Mouse (Mus musculus) G1E (cell line): ENCODE data around the gene Nucb2. TPM values are rescaled to one million over a fixed set of nuclear protein-coding genes. Genes with fewer than 3 reads are reported as not detected.

Experiments used
- ATAC-seq: 2 replicates; pipeline ENCODE4 v1.8.0; 2016; ENCODE audit warnings: mild to moderate bottlenecking; ENCODE audit not compliant: insufficient number of reproducible peaks, poor library complexity, low FRiP score, severe bottlenecking; ENCODE audit errors: extremely low read depth
- DNase-seq: peaks from one replicate; pipeline ENCODE4 v3.0.0; 2012; ENCODE audit warnings: low spot score
- H3K27me3 ChIP-seq: 2 replicates; pipeline ENCODE4 v1.6.1; 2012; ENCODE audit warnings: mild to moderate bottlenecking, low read length, inconsistent platforms; ENCODE audit not compliant: insufficient read depth
- H3K36me3 ChIP-seq: replicated peaks from 2 replicates; pipeline ENCODE3; 2012; ENCODE audit warnings: mild to moderate bottlenecking, inconsistent platforms
- H3K4me1 ChIP-seq: 2 replicates; pipeline ENCODE4 v1.6.1; 2012; ENCODE audit warnings: low read depth, low read length, inconsistent platforms, mixed read lengths; ENCODE audit not compliant: insufficient read depth
- H3K4me3 ChIP-seq: 2 replicates; pipeline ENCODE4 v1.5.1; 2012; ENCODE audit warnings: low read depth, mild to moderate bottlenecking, inconsistent platforms, low read length, moderate library complexity, mixed read lengths
- H3K9me3 ChIP-seq: replicated peaks from 2 replicates; pipeline ENCODE4 v1.6.1; 2012; ENCODE audit warnings: inconsistent platforms
- CTCF ChIP-seq: IDR thresholded peaks from 2 replicates; pipeline ENCODE4 v1.5.1; 2012; ENCODE audit warnings: low read depth, low read length, inconsistent platforms, mixed read lengths
- GATA1 ChIP-seq: IDR thresholded peaks from 2 replicates; pipeline ENCODE4 v1.6.1; 2012; ENCODE audit warnings: borderline replicate concordance, low read length, inconsistent platforms, mixed read lengths
- GATA2 ChIP-seq: IDR thresholded peaks from 2 replicates; pipeline ENCODE4 v1.6.1; 2012; ENCODE audit warnings: low read depth, low read length, inconsistent platforms, borderline replicate concordance
- POLR2AphosphoS5 ChIP-seq: IDR thresholded peaks from 2 replicates; pipeline ENCODE4 v1.6.1; 2012; ENCODE audit warnings: low read depth, low read length, inconsistent platforms; ENCODE audit not compliant: insufficient replicate concordance
- TAL1 ChIP-seq: conservative IDR thresholded peaks from 2 replicates; pipeline ENCODE4 v1.6.1; 2012; ENCODE audit warnings: low read depth, low read length, inconsistent platforms, mixed read lengths
- polyA plus RNA-seq: library from polyadenylated mRNA; stranded (reverse); fragments of >175 nt; gene quantifications from 2 replicates; pipeline ENCODE4 v1.2.3, GENCODE M21; 2012
- total RNA-seq, 2 experiments: library from RNA; stranded (forward) in 1 of 2; stranded (reverse) in 1 of 2; fragments of 200-1000 nt in 1 of 2; fragments of >200 nt in 1 of 2; fragmentation: Nextera tagmentation in 1 of 2; gene quantifications; 2 replicates each; pipeline ENCODE4 v1.2.3; 2014 to 2017

Gene Nucb2
- total and polyA plus RNA-seq, 3 experiments = 0.64 to 6.0 (median 5.3) TPM

- H3K36me3 ChIP-seq = no peaks in the 10 kb centered on the region
- no peaks in the 10 kb centered on the region for H3K4me1 ChIP-seq
- no peak overlapping the region for H3K4me3 ChIP-seq
- ATAC-seq (no peak), DNase-seq (no peak)
- H3K27me3 ChIP-seq = no peaks in the 10 kb centered on the region
- TF ChIP-seq CTCF (no peak), GATA1 (no peak), POLR2AphosphoS5 (no peak), GATA2 (no peak), TAL1 (no peak)
- no peaks in the 10 kb centered on the region for H3K9me3 ChIP-seq
Observed at GRCm38 (mm10) chr7:116515059-116515458, 10.9 kb downstream of the Nucb2 start.

DNA sequence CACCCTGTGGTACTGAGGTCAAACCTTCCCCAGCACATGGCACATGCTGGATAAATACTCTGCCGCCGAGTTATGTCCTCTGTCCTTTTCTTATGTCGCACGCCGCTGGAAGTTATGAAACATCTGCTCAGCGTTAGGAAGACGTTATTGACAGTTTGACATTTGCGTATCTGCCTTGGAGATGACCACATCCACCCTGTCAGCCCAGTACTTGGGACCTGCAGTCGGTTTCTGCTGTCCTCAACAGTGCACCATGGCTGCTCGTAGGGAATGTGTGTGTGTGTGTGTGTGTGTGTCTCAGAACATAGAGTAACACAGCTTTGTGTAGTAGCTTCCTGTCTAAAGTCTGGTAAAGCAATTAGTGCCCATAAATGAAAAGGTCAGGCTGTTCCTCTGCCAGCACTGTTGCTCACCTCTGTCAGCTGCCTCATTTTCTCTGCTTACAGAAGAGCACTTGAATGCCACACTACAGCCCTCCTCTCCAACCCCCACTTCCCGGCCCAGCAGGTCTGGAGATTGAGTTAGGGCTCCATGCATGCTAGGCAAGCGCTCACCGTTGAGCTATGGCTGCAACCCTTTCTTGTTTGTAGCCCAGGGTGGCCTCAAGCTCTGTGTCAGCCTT lies 11.5 kb downstream of the Nucb2 start:
- Histone ChIP-seq H3K4me3 (no peak overlapping the region), H3K9me3 (no peaks in the 10 kb centered on the region), H3K4me1 (no peaks in the 10 kb centered on the region), H3K27me3 (no peaks in the 10 kb centered on the region), H3K36me3 (no peaks in the 10 kb centered on the region)
- no peak for ATAC-seq
- DNase-seq = no peak
- no peak for TF ChIP-seq GATA1
- TF ChIP-seq TAL1 = no peak
- no peak for TF ChIP-seq CTCF
- no peak for TF ChIP-seq POLR2AphosphoS5
- no peak for TF ChIP-seq GATA2

GRCm38 (mm10) chr7:116517240-116517639 lies 13.1 kb downstream of the Nucb2 start:
- Histone ChIP-seq H3K4me1 (no peaks in the 10 kb centered on the region), H3K27me3 (no peaks in the 10 kb centered on the region), H3K36me3 (no peaks in the 10 kb centered on the region), H3K9me3 (no peaks in the 10 kb centered on the region), H3K4me3 (no peak overlapping the region)
- no peak for ATAC-seq
- TF ChIP-seq GATA1 (no peak), POLR2AphosphoS5 (no peak), TAL1 (no peak), GATA2 (no peak)
- no peak for DNase-seq

GRCm38 (mm10) chr7:116518155-116518554 lies 14.0 kb downstream of the Nucb2 start:
- no peak for ATAC-seq
- H3K9me3 ChIP-seq = no peaks in the 10 kb centered on the region
- no peaks in the 10 kb centered on the region for H3K27me3 ChIP-seq

DNA sequence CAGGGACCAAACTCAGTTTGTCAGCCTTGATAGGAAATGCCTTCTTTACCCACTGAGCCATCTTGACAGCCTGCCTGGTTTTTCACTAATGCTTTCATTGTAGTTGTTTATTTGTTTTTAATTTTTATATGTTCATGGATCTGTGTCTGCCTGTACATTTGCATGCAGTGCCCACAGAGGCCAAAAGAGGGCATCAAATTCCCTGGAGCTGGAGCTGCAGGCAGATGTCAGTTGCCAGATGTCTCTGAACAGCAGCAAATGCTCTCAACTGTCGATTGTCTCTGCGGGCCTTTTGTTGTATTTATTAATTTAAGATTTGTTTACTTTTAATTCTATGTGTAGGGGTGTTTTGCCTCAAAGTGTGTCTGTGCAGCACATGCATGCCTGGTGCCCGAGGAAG lies 15.6 kb downstream of the Nucb2 start:
- Histone ChIP-seq H3K36me3 (no peaks in the 10 kb centered on the region), H3K27me3 (no peaks in the 10 kb centered on the region), H3K9me3 (no peaks in the 10 kb centered on the region), H3K4me3 (no peak overlapping the region), H3K4me1 (no peaks in the 10 kb centered on the region)
- ATAC-seq (no peak), DNase-seq (no peak)
- TF ChIP-seq CTCF (no peak), GATA2 (no peak), TAL1 (no peak), GATA1 (no peak)

More at GRCm38 (mm10) chr7:116518155-116518554, 14.0 kb downstream of the Nucb2 start:
- Histone ChIP-seq H3K36me3 (no peaks in the 10 kb centered on the region), H3K4me1 (no peaks in the 10 kb centered on the region), H3K4me3 (no peak overlapping the region)
- no peak for TF ChIP-seq POLR2AphosphoS5
- no peak for TF ChIP-seq TAL1
- TF ChIP-seq GATA2 = no peak
- no peak for TF ChIP-seq GATA1
- TF ChIP-seq CTCF = no peak
- DNase-seq = no peak

DNA sequence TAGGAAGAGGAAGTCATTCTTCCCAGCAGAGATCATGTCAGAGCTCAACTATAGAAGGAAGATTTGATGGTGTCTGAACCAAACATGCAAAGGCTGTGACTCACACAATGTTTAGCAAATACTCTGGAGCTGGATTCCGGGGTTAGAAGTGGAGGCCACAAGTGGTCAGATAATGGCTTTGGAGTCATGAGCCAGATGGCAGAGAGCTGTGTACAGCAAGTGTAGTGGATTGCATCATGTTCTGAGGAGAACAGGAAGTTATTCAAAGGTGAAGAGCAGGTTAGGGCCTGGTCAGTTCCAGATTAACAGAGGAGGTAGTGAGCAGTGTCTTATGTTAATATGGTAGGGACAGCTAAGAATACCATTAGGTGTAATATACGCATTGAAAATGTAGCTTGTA lies 20.4 kb downstream of the Nucb2 start:
- no peak for TF ChIP-seq GATA2
- H3K36me3 ChIP-seq = peaks cover 3% of the 10 kb centered on the region
- DNase-seq (no peak), ATAC-seq (0 out of 2 replicates have a peak, but pooled peaks have one; percentile 8)
- H3K4me1 ChIP-seq = no peaks in the 10 kb centered on the region
- no peaks in the 10 kb centered on the region for H3K27me3 ChIP-seq
- no peak overlapping the region for H3K4me3 ChIP-seq
- no peaks in the 10 kb centered on the region for H3K9me3 ChIP-seq
